Mouse (Mus musculus): ENCODE data around the gene Hfe2. TPM values are rescaled to one million over a fixed set of nuclear protein-coding genes. Genes with fewer than 3 reads are reported as not detected.
"Not testable (repeated sequence)": the region's sequence is repeated elsewhere in the genome, so short reads cannot be mapped to it uniquely, and the experiment has no call there.

Gene Hfe2
- total RNA-seq (2021) = 100 to 1,000 TPM; 383 to 415 TPM
- long read RNA-seq, experiment 1, transcript Hfe2-201 (4 exons, 2,028 nt) = major isoform, 141 of 556 reads
- long read RNA-seq, experiment 1, partial matches to known transcripts = 135 of 556 reads
- long read RNA-seq, experiment 1, other reads (novel, unspliced or antisense) = 280 of 556 reads
- long read RNA-seq, experiment 2, transcript Hfe2-201 (4 exons, 2,028 nt) = major isoform, 148 of 547 reads
- long read RNA-seq, experiment 2, partial matches to known transcripts = 150 of 547 reads
- long read RNA-seq, experiment 2, other reads (novel, unspliced or antisense) = 249 of 547 reads

- DNase-seq = no peak
Measured at GRCm38 (mm10) chr3:96524914-96525313, at the start of gene Hfe2. TSS of gene Hfe2 (plus strand) at chr3:96525172.

GRCm38 (mm10) chr3:96477084-96477483, 47.9 kb upstream of the Hfe2 start:
- DNase-seq = no peak

GRCm38 (mm10) chr3:96477558-96477957, 47.4 kb upstream of the Hfe2 start:
- no peak for DNase-seq

- no peak for DNase-seq
Measured at GRCm38 (mm10) chr3:96479249-96479648, 45.7 kb upstream of the Hfe2 start.

DNA sequence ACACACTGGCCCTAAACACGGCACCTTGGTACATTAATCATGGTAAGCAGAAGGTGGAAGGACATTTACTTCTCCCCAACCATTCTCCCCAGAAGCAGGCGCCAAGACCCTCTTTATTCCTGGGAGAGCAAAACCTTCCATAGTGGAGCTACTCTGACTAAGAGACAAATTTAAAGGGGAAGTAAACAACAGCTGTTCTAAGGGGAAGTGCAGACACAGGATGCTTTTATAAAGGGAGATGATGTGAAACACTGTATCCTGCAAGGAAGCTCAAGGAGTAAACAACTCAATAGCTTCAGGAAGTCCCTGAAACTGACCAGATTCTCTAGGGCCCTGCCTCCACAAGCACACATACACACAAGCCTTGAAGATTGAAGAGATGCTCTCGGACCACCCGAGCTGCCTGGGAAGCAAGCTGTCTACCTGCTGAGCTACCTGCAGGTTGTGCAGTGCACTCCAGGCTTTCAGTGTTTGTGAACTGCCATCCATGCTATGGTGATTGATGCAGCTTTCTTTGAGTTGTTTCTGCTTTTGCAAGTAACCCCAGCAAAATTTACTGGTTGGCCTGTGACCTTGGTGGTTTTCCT, 44.2 kb upstream of the Hfe2 start:
- no peak for DNase-seq

DNA sequence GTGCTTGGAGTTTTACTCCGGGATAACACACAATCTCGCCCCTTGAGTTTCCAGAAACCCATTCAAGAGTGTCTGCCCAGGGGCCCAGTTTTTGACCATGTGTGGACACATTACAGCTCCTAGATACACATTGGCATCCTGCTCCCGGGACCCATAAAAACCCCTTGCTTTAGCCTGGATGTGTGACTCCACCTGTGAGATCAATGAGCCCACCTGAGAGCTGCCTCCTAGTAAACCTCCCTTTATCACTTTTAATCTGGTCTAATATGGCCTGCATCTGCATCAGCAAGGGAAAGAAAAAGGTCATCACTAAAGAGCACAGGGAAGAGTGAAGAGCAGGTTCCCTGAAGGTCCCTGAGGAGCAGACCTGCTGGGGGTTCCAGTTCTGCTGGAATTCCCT, 43.1 kb upstream of the Hfe2 start:
- DNase-seq = no peak

DNA sequence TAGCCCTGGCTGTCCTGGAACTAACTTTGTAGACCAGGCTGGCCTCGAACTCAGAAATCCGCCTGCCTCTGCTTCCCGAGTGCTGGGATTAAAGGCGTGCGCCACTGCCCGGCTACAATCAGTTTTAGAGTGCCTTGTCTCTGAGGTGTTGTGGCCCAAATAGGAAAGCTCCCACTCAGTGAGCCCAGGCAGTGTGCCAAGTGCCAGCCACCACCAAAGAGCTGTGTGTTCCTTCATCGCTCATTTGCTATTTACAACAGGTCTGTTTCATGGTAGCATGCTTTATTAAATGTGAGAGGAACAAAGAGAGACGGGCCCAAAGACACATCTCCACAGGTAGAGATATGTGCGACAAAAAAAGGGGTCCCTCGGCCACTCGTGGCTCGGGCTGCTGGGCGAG, 42.5 kb upstream of the Hfe2 start:
- DNase-seq = no peak

DNA sequence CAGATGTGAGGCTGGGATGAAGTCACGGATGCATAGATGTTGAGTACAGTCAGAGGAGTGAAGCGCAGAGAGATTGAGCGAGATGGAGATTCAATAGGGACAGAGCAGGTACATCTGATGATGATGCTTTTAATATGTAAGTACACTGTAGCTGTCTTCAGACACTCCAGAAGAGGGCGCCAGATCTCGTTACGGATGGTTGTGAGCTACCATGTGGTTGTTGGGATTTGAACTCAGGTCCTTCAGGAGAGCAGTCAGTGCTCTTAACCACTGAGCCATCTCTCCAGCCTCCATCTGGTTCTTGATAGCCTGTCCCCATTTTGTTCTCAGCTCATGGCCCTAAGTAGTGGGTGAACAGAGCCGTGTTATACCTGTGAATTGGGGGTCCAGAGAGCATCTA, 41.9 kb upstream of the Hfe2 start:
- not testable (repeated sequence) for DNase-seq

DNA sequence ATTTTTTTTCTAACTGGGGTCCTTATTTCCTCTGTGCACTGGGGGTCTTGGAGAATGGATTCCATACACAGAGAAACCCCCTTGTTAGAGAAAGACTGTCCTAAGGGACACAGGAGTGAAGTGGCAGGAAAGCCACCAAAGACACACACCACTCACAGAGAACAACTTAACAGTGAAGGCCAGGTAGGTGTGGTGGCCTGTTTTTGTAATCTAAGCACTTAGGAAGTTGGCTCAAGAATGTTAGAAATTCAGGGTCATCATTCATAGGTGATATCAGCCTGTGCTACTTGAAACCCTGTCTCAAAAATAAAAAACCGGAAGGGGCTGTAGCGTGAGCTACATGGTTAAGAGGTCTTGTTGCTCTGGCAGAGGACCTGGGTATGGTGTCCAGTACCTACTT, 41.0 kb upstream of the Hfe2 start:
- no peak for DNase-seq

DNA sequence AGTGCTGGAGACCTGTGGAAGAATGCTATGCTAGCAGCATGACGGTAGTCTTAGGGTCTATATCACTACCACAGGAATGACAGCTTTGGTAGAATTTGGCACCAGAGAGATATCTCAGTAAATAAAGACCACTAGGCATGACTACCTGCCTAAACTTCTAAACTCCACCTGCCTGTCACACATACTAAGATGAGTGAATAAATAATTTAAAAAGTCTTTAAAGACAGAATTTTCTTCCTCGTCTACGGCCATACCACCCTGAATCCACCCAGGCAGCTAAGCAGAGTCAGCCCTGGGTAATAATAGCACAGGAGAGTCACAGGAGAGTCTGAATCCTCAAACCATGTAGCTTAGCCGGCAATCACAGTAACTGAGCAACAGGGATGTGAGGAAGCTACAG, 40.1 kb upstream of the Hfe2 start:
- DNase-seq = no peak

GRCm38 (mm10) chr3:96485361-96485760, 39.6 kb upstream of the Hfe2 start:
- no peak for DNase-seq

GRCm38 (mm10) chr3:96486064-96486827, 38.7 kb upstream of the Hfe2 start:
- not testable (repeated sequence) for DNase-seq

- DNase-seq = not testable (repeated sequence)
Measured at GRCm38 (mm10) chr3:96486828-96487559, 38.0 kb upstream of the Hfe2 start.

GRCm38 (mm10) chr3:96487596-96488289, 37.2 kb upstream of the Hfe2 start:
- no peak for DNase-seq

GRCm38 (mm10) chr3:96488290-96488906, 36.6 kb upstream of the Hfe2 start:
- not testable (repeated sequence) for DNase-seq

DNA sequence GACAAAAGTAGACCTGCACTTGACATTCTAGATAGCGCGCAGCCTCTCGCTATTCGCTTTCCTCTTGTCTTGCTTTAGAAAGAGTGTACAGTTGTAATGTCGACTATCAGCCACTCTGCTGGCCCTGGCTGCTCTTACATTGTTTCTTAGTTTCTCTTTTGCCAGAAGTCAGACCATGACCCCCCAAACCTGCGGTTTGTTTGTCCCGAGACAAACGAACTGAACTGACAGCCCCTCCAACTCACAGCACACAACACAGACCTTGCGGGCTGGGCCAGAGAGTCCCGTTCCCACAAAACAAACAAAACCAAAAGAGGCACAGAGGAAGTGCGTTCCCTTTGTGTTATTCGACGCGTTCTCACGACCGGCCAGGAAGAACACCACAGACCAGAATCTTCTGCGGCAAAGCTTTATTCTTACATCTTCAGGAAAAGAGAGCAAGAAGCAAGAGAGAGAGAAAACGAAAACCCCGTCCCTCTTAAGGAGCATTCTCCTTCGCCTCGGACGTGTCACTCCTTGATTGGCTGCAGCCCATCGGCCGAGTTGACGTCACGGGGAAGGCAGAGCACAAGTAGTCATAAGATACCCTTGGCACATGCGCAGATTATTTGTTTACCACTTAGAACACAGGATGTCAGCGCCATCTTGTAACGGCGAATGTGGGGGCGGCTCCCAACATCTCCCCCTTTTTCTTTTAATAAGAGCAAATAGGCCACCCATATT, 35.9 kb upstream of the Hfe2 start:
- not testable (repeated sequence) for DNase-seq

- not testable (repeated sequence) for DNase-seq
Measured at GRCm38 (mm10) chr3:96489636-96490035, 35.3 kb upstream of the Hfe2 start.

DNA sequence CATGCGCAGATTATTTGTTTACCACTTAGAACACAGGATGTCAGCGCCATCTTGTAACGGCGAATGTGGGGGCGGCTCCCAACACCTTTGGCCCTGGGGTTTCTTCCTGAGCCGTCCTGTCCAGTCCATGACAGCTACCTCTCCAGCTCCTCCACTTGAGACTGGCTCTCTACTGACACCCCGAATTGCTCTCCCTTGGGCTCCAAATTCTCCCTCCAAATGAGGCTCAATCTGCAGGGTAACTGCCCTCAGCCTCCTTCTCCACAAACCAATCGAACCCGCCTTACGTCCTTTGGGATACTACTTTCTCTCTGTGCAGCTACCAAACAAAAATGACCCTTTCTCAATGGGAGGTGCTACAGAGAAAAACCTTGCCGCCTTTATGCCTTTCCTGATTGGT, 30.5 kb upstream of the Hfe2 start:
- not testable (repeated sequence) for DNase-seq

- no peak for DNase-seq
Measured at GRCm38 (mm10) chr3:96494912-96495311, 30.1 kb upstream of the Hfe2 start.

DNA sequence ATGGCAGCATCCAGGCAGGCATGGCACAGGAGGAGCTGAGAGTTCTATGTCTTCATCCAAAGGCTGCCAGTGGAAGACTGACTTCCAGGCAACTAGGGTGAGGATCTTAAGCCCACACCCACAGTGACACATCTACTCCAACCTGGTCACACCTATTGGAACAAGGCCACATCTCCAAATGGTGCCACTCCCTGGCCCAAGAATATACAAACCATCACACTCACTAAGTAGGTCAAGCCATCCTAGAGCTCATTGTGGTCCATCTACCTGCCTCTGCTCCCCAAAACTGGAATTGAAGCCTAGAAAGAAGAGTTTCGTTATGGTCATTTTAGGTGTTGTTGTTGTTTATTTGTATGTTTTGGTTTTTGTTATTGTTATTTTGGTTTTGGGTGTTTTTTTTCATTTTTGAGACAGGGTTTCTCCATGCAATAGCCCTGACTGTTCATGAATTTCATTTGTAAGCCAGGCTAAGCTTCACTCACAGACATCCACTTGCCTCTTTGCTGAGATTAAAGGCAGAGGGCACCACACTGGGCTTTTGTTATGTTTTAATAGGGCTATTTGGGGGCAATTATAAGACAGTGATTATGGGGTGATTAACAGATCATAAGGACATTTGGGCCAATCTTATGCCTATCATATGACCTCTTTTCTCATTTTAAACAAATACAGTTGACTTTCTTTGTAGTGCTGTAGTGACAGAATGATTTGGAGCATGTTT, 29.3 kb upstream of the Hfe2 start:
- no peak for DNase-seq

Data from gastrocnemius, postnatal 10 days (tissue).